Mouse (Mus musculus): Measurements from ENCODE around the gene Stard13.

- TF ChIP-seq CTCF (IDR thresholded peaks at IDR 0.05; ENCODE audit: borderline replicate concordance, control insufficient read depth, extremely low read depth, insufficient read depth, low read length, poor library complexity) (no peak), POLR2A (IDR thresholded peaks at IDR 0.05; ENCODE audit: control insufficient read depth, extremely low read depth, insufficient read depth, low read length, poor library complexity) (no peak)
Measured at GRCm38 (mm10) chr5:151053190-151053589, 180.4 kb downstream of the Stard13 start.

Measured in thymus, adult 2 months (tissue).